8 mouse cellular contexts compared by ENCODE assay signal in genomic region chr11:116413631-116414022, GRCm38 (mm10). TPM values are rescaled to one million over a fixed set of nuclear protein-coding genes. Genes with fewer than 3 reads are reported as not detected.
DNase-seq lines count a peak whose midpoint lies in the region; ATAC-seq and TF ChIP-seq lines count a peak whose summit lies in the region.

No protein-coding gene starts in this region.

- no peak for TF ChIP-seq CTCF in layer of hippocampus, adult 2 months (conservative IDR thresholded peaks at IDR 0.05)

- H3K27ac ChIP-seq in layer of hippocampus, adult 2 months, result peak overlapping the region; percentile 98
- H3K27ac ChIP-seq in embryonic facial prominence, embryonic 12.5 days, result peak overlapping the region; percentile 77
- no peak overlapping the region for H3K27ac ChIP-seq in limb, embryonic 11.5 days (replicated peaks; ENCODE audit: low read depth, low read length)
- H3K27ac ChIP-seq in neural tube, embryonic 13.5 days (replicated peaks), result peak overlapping the region; percentile 93

- peak overlapping the region; percentile 99 for H3K4me2 ChIP-seq in embryonic facial prominence, embryonic 12.5 days (replicated peaks)
- peak overlapping the region; percentile 100 for H3K4me2 ChIP-seq in limb, embryonic 11.5 days (ENCODE audit: low read depth, severe bottlenecking)
- H3K4me2 ChIP-seq in neural tube, embryonic 13.5 days, result peak overlapping the region; percentile 76

- peak overlapping the region; percentile 56 for H3K4me3 ChIP-seq in layer of hippocampus, adult 2 months
- H3K4me3 ChIP-seq in embryonic facial prominence, embryonic 12.5 days, result peak overlapping the region; percentile 74; the same call in 1 of the 2 replicates
- no peak overlapping the region for H3K4me3 ChIP-seq in limb, embryonic 11.5 days (ENCODE audit: low read depth, low read length)
- peak overlapping the region; percentile 70 for H3K4me3 ChIP-seq in neural tube, embryonic 13.5 days

- peak overlapping the region; percentile 92 for H3K9ac ChIP-seq in embryonic facial prominence, embryonic 12.5 days
- H3K9ac ChIP-seq in limb, embryonic 11.5 days (ENCODE audit: low read length), result no peak overlapping the region
- peak overlapping the region; percentile 96 for H3K9ac ChIP-seq in neural tube, embryonic 13.5 days

- peaks cover 33% of the 10 kb centered on the region for H3K4me1 ChIP-seq in embryonic facial prominence, embryonic 12.5 days
- peaks cover 19% of the 10 kb centered on the region for H3K4me1 ChIP-seq in limb, embryonic 11.5 days (ENCODE audit: control insufficient read depth, insufficient read depth, low read length)
- H3K4me1 ChIP-seq in neural tube, embryonic 13.5 days (replicated peaks), result peaks cover 25% of the 10 kb centered on the region

- 71% methylated on average over 4 of the region's 4 CpGs for WGBS in embryonic facial prominence, embryonic 12.5 days
- WGBS in limb, embryonic 11.5 days, result 83% methylated on average over 4 of the region's 4 CpGs
- WGBS in neural tube, embryonic 13.5 days, result 59% methylated on average over 4 of the region's 4 CpGs

- H3K36me3 ChIP-seq in embryonic facial prominence, embryonic 12.5 days, result no peaks in the 10 kb centered on the region
- no peaks in the 10 kb centered on the region for H3K36me3 ChIP-seq in limb, embryonic 11.5 days (ENCODE audit: control insufficient read depth, insufficient read depth, low read length)
- no peaks in the 10 kb centered on the region for H3K36me3 ChIP-seq in neural tube, embryonic 13.5 days

- no peak for ATAC-seq in embryonic facial prominence, embryonic 12.5 days (ENCODE audit: insufficient number of reproducible peaks, insufficient read depth, low FRiP score, low TSS enrichment)
- ATAC-seq in limb, embryonic 11.5 days (ENCODE audit: insufficient number of reproducible peaks, low FRiP score, low TSS enrichment, low read depth), result no peak
- ATAC-seq in neural tube, embryonic 13.5 days (ENCODE audit: low read depth), result peak; percentile 26; the same call in 1 of the 2 replicates
- no peak for ATAC-seq in cerebellum, adult (ENCODE audit: insufficient number of reproducible peaks, low FRiP score, low TSS enrichment)

- H3K27me3 ChIP-seq in embryonic facial prominence, embryonic 12.5 days, result no peaks in the 10 kb centered on the region
- H3K27me3 ChIP-seq in limb, embryonic 11.5 days (ENCODE audit: control insufficient read depth, insufficient read depth, low read length), result no peaks in the 10 kb centered on the region
- no peaks in the 10 kb centered on the region for H3K27me3 ChIP-seq in neural tube, embryonic 13.5 days

- no peak for DNase-seq in layer of hippocampus, adult 2 months (ENCODE audit: low spot score in 2 of 2)
- DNase-seq in layer of hippocampus, adult 8-10 months (ENCODE audit: low spot score in 2 of 2), result no peak
- no peak for DNase-seq in limb, embryonic 11.5 days (ENCODE audit: low spot score)
- no peak for DNase-seq in gastrocnemius, postnatal 4 days (ENCODE audit: low spot score in 2 of 2)
- no peak for DNase-seq in ovary, adult 18-20 months (ENCODE audit: low spot score)

- H3K9me3 ChIP-seq in embryonic facial prominence, embryonic 12.5 days, result no peaks in the 10 kb centered on the region
- H3K9me3 ChIP-seq in limb, embryonic 11.5 days (ENCODE audit: control insufficient read depth, low read length), result no peaks in the 10 kb centered on the region
- no peaks in the 10 kb centered on the region for H3K9me3 ChIP-seq in neural tube, embryonic 13.5 days

RNA-seq across cellular contexts. Expression of gene Rnf157, which starts 0.8 kb away (rescaled TPM):
- total RNA-seq in layer of hippocampus, adult 2 months (2021), result 100 to 1,000 TPM; 227 to 236 TPM
- 100 to 1,000 TPM; 220 to 248 (median 241) TPM for total RNA-seq in layer of hippocampus, adult 8-10 months (2022)
- polyA plus RNA-seq in embryonic facial prominence, embryonic 12.5 days (2016; fragmentation: Nextera tagmentation; extraction: Ambion mirVana), result 27.4 and 33.3 TPM in 2 replicates
- polyA plus RNA-seq in limb, embryonic 11.5 days (2014; fragmentation: Nextera tagmentation; extraction: Ambion mirVana), result 20.8 and 23.2 TPM in 2 replicates
- polyA plus RNA-seq in neural tube, embryonic 13.5 days (2015; fragmentation: Nextera tagmentation; extraction: Ambion mirVana), result 64.8 and 72.0 TPM in 2 replicates
- 10 to 100 TPM; 32.8 to 37.3 TPM for total RNA-seq in gastrocnemius, postnatal 4 days (2021)

RNA-seq across cellular contexts. Expression of gene Ubald2, which starts 20.3 kb away (rescaled TPM):
- total RNA-seq in layer of hippocampus, adult 2 months (2021), result 10 to 100 TPM; 32.5 to 41.9 TPM
- total RNA-seq in layer of hippocampus, adult 8-10 months (2022), result 10 to 100 TPM; 28.6 to 30.4 (median 29.5) TPM
- polyA plus RNA-seq in embryonic facial prominence, embryonic 12.5 days (2016; fragmentation: Nextera tagmentation; extraction: Ambion mirVana), result 32.3 and 44.1 TPM in 2 replicates
- polyA plus RNA-seq in limb, embryonic 11.5 days (2014; fragmentation: Nextera tagmentation; extraction: Ambion mirVana), result 82.3 and 85.4 TPM in 2 replicates
- polyA plus RNA-seq in neural tube, embryonic 13.5 days (2015; fragmentation: Nextera tagmentation; extraction: Ambion mirVana), result 40.7 and 55.0 TPM in 2 replicates
- 10 to 100 TPM; 44.6 to 45.1 TPM for total RNA-seq in gastrocnemius, postnatal 4 days (2021)

RNA-seq across cellular contexts. Expression of gene Qrich2, which starts 52.4 kb away (rescaled TPM):
- under 1 TPM in 1 of 2 experiments, not detected in 1; 0.17 TPM for total RNA-seq in layer of hippocampus, adult 2 months (2021)
- total RNA-seq in layer of hippocampus, adult 8-10 months (2022), result under 1 TPM in 1 of 4 experiments, not detected in 3; 0.14 TPM
- 0.14 and 0.39 TPM in 2 replicates for polyA plus RNA-seq in embryonic facial prominence, embryonic 12.5 days (2016; fragmentation: Nextera tagmentation; extraction: Ambion mirVana)
- polyA plus RNA-seq in limb, embryonic 11.5 days (2014; fragmentation: Nextera tagmentation; extraction: Ambion mirVana), result 0.20 and 0.37 TPM in 2 replicates
- not detected in 2 replicates for polyA plus RNA-seq in neural tube, embryonic 13.5 days (2015; fragmentation: Nextera tagmentation; extraction: Ambion mirVana)
- under 1 TPM; 0.02 to 0.10 TPM for total RNA-seq in gastrocnemius, postnatal 4 days (2021)

Comparison
In these comparisons a context has a peak if more than half of its experiments do, and no peak if none do; other contexts are left out.
1. RNA of gene Rnf157, which starts 0.8 kb away (total RNA-seq): 220 to 248 TPM in layer of hippocampus, adult 8-10 months and 227 to 236 TPM in layer of hippocampus, adult 2 months; 32.8 to 37.3 TPM in gastrocnemius, postnatal 4 days; every median in the first group is over 4 times any median in the second.
2. Peak in every context shown above with its lines, with median percentiles within 50 percentile points of each other: H3K4me2 ChIP-seq.